Mouse (Mus musculus): ENCODE data around the gene Cops7b. TPM values are rescaled to one million over a fixed set of nuclear protein-coding genes. Genes with fewer than 3 reads are reported as not detected.

The Cops7b gene
- polyA plus RNA-seq, 1 experiment from 2014 or later, result 32.3 TPM

DNA sequence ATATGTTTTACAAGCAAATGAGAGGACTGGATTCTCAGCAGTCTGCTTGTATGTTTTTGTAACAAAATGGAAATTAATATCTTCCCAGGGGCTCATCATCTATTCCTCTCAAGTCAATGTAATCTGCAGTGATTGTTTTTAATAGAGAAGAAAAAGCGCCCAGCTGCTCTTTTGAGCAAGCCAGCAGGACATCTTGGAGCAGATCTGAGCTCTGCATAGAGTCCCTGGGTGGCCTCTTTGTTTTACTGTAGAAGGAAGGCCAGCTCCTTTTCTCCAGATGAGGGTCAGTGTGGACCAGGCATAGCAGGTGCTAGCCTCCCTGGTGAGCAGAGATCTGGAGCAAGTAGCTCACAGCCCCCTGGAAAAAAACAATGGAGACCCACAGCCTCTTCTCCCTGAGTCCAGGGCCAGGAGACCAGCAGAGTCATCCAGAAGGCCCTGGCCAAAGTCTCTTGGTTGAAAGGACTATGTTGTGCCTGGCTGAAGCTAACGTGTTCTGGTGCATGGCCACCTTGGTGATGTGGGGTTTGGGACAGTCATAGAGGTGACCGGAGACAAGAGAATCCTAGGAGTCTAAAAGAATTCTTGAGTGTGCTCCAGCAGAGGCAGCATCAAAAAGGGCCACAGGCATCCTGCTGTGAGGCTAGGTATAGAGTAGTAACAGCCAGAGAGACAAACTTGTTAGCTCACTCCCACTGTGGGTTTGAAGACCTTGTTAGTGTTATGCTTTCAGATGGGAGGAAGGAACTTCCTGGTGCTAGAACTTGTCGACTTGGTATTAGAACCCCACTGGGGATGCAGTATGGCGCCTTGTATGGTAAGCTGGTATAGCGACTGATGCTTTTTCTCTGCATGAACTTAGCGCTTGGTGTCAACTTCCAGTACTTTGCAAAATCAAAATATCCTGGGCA is 51.4 kb downstream of the Cops7b start:
- ATAC-seq, result no peak
- Histone ChIP-seq H3K4me3 (replicated peaks) (no peak overlapping the region), H3K9ac (no peak overlapping the region), H3K4me1 (replicated peaks) (peaks cover 15% of the 10 kb centered on the region; the same call in 1 of the 2 replicates), H3K36me3 (no peaks in the 10 kb centered on the region), H3K9me3 (no peaks in the 10 kb centered on the region), H3K4me2 (replicated peaks) (no peak overlapping the region), H3K27me3 (replicated peaks) (no peaks in the 10 kb centered on the region), H3K27ac (no peak overlapping the region)
- 69% methylated on average over 7 of the region's 7 CpGs for WGBS

DNA sequence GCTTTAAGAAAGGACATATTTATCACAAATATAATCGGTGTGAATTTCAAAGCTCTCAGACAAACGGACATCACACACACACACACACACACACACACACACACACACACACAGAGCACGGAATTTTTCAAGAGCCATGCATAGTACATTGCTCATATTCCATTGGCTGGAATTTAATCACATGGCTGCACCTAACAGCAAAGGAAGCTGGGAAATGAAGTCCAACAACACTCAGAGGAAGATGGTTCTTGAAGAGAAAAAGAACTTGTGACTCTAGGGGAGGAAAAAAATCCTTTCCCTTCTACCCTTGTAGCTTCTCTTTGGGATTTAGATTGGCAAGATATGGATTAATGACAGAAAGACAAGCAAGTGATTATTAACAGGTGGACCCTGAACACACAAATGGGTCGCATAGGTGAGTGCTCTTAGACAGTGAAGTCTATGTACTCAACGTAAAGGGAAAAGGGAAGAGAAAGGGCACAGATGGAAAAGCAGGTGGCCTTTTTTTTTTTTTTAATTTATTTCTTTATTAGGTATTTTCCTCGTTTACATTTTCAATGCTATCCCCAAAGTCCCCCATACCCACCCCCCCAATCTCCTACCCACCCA is 52.2 kb downstream of the Cops7b start:
- H3K4me2 ChIP-seq (replicated peaks), result no peak overlapping the region
- 54% methylated on average over 6 of the region's 6 CpGs for WGBS
- H3K9ac ChIP-seq, result no peak overlapping the region
- peaks cover 15% of the 10 kb centered on the region; the same call in 1 of the 2 replicates for H3K4me1 ChIP-seq (replicated peaks)
- no peaks in the 10 kb centered on the region for H3K36me3 ChIP-seq
- H3K27ac ChIP-seq, result no peak overlapping the region
- ATAC-seq, result peak; percentile 39; the same call in 1 of the 2 replicates
- no peak overlapping the region for H3K4me3 ChIP-seq (replicated peaks)
- no peaks in the 10 kb centered on the region for H3K9me3 ChIP-seq
- H3K27me3 ChIP-seq (replicated peaks), result no peaks in the 10 kb centered on the region

DNA sequence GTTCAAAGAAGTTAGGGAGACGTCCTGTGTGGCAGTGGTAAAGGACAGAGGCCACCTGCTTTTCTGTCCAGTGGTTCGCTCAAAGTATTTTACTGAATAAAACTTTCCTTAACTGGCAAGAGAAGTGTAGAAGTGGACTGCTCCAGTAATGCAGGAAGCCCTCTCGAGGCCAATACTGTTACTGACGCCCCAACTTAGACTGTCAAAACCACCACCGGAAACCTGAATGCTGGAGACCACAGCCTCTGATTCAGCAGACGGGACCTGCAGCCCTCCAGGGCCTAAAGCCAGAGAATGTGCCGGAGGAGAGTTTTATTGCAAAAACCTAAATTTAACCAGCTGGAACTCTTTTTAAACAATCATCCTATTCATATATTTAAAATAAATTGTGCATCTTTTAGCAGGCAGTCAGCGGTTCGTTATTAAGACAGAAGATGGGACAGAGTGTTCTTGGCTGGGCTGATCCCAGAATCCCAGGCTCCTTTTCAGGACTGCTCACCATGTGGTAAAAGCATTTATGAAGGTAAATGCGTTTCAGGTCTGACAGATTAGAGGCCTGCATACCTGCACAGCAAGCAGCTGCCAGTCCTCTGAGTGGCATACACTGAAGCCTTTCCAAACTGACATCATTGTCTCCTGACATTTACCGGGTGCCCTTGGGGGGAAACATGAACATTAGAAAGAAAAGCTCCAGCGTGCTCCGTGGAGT is 60.6 kb downstream of the Cops7b start:
- Histone ChIP-seq H3K4me2 (replicated peaks) (no peak overlapping the region), H3K4me1 (replicated peaks) (no peaks in the 10 kb centered on the region), H3K27me3 (replicated peaks) (no peaks in the 10 kb centered on the region), H3K27ac (no peak overlapping the region), H3K9ac (no peak overlapping the region), H3K36me3 (no peaks in the 10 kb centered on the region), H3K4me3 (replicated peaks) (no peak overlapping the region), H3K9me3 (no peaks in the 10 kb centered on the region)
- no peak for ATAC-seq
- WGBS, result 62% methylated on average over 13 of the region's 13 CpGs

DNA sequence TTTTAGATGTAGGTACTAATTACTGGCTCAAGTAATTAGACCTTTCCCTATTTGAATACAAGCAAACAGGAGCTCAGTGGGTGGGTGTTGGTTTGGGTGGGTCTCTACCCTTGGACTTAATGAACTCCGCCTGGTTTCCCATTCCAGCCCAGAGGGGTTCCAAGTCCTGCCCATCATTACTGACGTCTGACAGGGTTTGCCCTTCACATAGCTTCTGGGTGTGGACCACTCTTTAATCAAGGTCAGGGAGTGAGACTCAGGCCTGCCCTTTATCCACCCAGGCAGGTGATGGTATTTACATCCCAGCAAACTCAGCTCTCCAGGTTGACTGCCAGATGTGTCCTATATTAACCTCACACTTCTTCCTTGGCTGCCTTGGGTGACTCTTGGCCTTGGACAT is 64.8 kb downstream of the Cops7b start:
- 51% methylated on average over 2 of the region's 2 CpGs for WGBS

GRCm38 (mm10) chr1:86650272-86650671 is 67.6 kb downstream of the Cops7b start:
- peak; percentile 49; the same call in 1 of the 2 replicates for ATAC-seq
- no peaks in the 10 kb centered on the region for H3K27me3 ChIP-seq (replicated peaks)

More for the DNA sequence above, 64.8 kb downstream of the Cops7b start:
- H3K9ac ChIP-seq, result no peak overlapping the region
- no peaks in the 10 kb centered on the region for H3K4me1 ChIP-seq (replicated peaks)
- no peak for ATAC-seq
- H3K36me3 ChIP-seq, result no peaks in the 10 kb centered on the region
- H3K27me3 ChIP-seq (replicated peaks), result no peaks in the 10 kb centered on the region
- no peaks in the 10 kb centered on the region for H3K9me3 ChIP-seq
- no peak overlapping the region for H3K4me3 ChIP-seq (replicated peaks)
- H3K4me2 ChIP-seq (replicated peaks), result no peak overlapping the region
- no peak overlapping the region for H3K27ac ChIP-seq

GRCm38 (mm10) chr1:86652675-86653074 is 70.0 kb downstream of the Cops7b start:
- Histone ChIP-seq H3K4me1 (replicated peaks) (no peaks in the 10 kb centered on the region), H3K4me3 (replicated peaks) (no peak overlapping the region), H3K27me3 (replicated peaks) (no peaks in the 10 kb centered on the region), H3K4me2 (replicated peaks) (no peak overlapping the region), H3K27ac (no peak overlapping the region), H3K9ac (no peak overlapping the region), H3K36me3 (no peaks in the 10 kb centered on the region), H3K9me3 (no peaks in the 10 kb centered on the region)
- WGBS, result 51% methylated on average over 4 of the region's 4 CpGs
- no peak for ATAC-seq

More at GRCm38 (mm10) chr1:86650272-86650671, 67.6 kb downstream of the Cops7b start:
- Histone ChIP-seq H3K27ac (no peak overlapping the region), H3K4me1 (replicated peaks) (no peaks in the 10 kb centered on the region), H3K36me3 (no peaks in the 10 kb centered on the region), H3K9ac (no peak overlapping the region), H3K4me2 (replicated peaks) (no peak overlapping the region), H3K9me3 (no peaks in the 10 kb centered on the region), H3K4me3 (replicated peaks) (no peak overlapping the region)
- WGBS, result 10% methylated on average over 6 of the region's 6 CpGs

DNA sequence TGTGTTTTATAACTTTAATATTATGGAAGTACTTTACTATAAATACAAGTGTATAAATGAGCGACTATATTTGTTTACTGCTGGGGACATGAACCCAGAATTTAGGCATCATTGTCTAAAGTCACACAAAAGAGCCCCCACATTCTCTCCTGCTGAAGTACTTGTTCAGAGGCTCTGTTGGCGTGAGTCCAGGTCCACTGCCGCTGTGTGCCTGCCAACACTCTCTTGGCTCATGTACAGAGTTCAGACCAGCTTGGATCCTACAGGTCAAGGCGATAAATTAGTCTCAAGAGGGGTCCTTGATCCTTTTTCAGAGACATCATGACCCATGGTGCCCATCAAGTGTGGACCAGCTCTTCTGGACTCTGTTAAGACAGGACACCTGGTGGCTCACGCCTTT is 74.4 kb downstream of the Cops7b start:
- ATAC-seq, result no peak
- 76% methylated on average over 5 of the region's 5 CpGs for WGBS
- H3K36me3 ChIP-seq, result no peaks in the 10 kb centered on the region
- H3K4me1 ChIP-seq (replicated peaks), result no peaks in the 10 kb centered on the region
- no peak overlapping the region for H3K4me3 ChIP-seq (replicated peaks)
- no peaks in the 10 kb centered on the region for H3K27me3 ChIP-seq (replicated peaks)
- H3K4me2 ChIP-seq (replicated peaks), result no peak overlapping the region
- no peaks in the 10 kb centered on the region for H3K9me3 ChIP-seq
- H3K9ac ChIP-seq, result no peak overlapping the region
- no peak overlapping the region for H3K27ac ChIP-seq

Other genes with a start within 250 kb of the Cops7b start
- 424 and 451 TPM in 2 replicates for gene Ncl, start 223.5 kb upstream of the Cops7b start, polyA plus RNA-seq (2015; fragmentation: Nextera tagmentation; extraction: Ambion mirVana)
- 0.27 and 0.36 TPM in 2 replicates for gene Nmur1, start 156.7 kb upstream of the Cops7b start, polyA plus RNA-seq (2015; fragmentation: Nextera tagmentation; extraction: Ambion mirVana)
- gene Tex44, start 156.6 kb upstream of the Cops7b start, polyA plus RNA-seq (2015; fragmentation: Nextera tagmentation; extraction: Ambion mirVana), result not detected in 2 replicates
- 2,151 and 2,475 TPM in 2 replicates for gene Ptma, start 56.2 kb upstream of the Cops7b start, polyA plus RNA-seq (2015; fragmentation: Nextera tagmentation; extraction: Ambion mirVana)
- 45.8 and 56.6 TPM in 2 replicates for gene Pde6d, start 275 bp upstream of the Cops7b start, polyA plus RNA-seq (2015; fragmentation: Nextera tagmentation; extraction: Ambion mirVana)
- gene Nppc, start 87.7 kb downstream of the Cops7b start, polyA plus RNA-seq (2015; fragmentation: Nextera tagmentation; extraction: Ambion mirVana), result 0.43 and 0.64 TPM in 2 replicates
- 19.0 and 20.7 TPM in 2 replicates for gene Dis3l2, start 120.9 kb downstream of the Cops7b start, polyA plus RNA-seq (2015; fragmentation: Nextera tagmentation; extraction: Ambion mirVana)